Mouse (Mus musculus): Measurements from ENCODE around the gene Gm45808. TPM values are rescaled to one million over a fixed set of nuclear protein-coding genes. Genes with fewer than 3 reads are reported as not detected.
"Not testable (repeated sequence)": the region's sequence is repeated elsewhere in the genome, so short reads cannot be mapped to it uniquely, and the experiment has no call there.

The Gm45808 gene
- polyA plus RNA-seq, 1 experiment from 2014 or later: not detected

GRCm38 (mm10) chr7:45523678-45524170, 37.1 kb upstream of the Gm45808 start:
- 0 out of 2 replicates have a peak overlapping the region, but pooled peaks have one; percentile 5 for H3K4me2 ChIP-seq (replicated peaks; ENCODE audit: low read depth, low read length)
- 79% methylated on average over 13 of the region's 13 CpGs for WGBS
- no peaks in the 10 kb centered on the region for H3K9me3 ChIP-seq (ENCODE audit: control insufficient read depth, low read length)
- no peak overlapping the region for H3K27ac ChIP-seq (ENCODE audit: low read depth, low read length)
- H3K9ac ChIP-seq (ENCODE audit: low read depth, low read length): peak overlapping the region; percentile 32; the same call in 1 of the 2 replicates
- no peak for ATAC-seq (ENCODE audit: low FRiP score, low TSS enrichment)
- H3K36me3 ChIP-seq (ENCODE audit: control insufficient read depth, insufficient read depth, low read length): peaks cover 7% of the 10 kb centered on the region; the same call in 1 of the 2 replicates
- H3K4me3 ChIP-seq (ENCODE audit: low read length): no peak overlapping the region; the same call in 1 of the 2 replicates
- H3K4me1 ChIP-seq (ENCODE audit: control insufficient read depth, insufficient read depth, low read length): peaks cover 21% of the 10 kb centered on the region
- H3K27me3 ChIP-seq (ENCODE audit: control insufficient read depth, insufficient read depth, low read length): no peaks in the 10 kb centered on the region

GRCm38 (mm10) chr7:45522957-45523676, 36.5 kb upstream of the Gm45808 start:
- Histone ChIP-seq H3K4me2 (replicated peaks; ENCODE audit: low read depth, low read length) (0 out of 2 replicates have a peak overlapping the region, but pooled peaks have one; percentile 5), H3K27ac (ENCODE audit: low read depth, low read length) (no peak overlapping the region)
- 60% methylated on average over 18 of the region's 18 CpGs for WGBS

GRCm38 (mm10) chr7:45522194-45522752, 35.7 kb upstream of the Gm45808 start:
- no peaks in the 10 kb centered on the region for H3K9me3 ChIP-seq (ENCODE audit: control insufficient read depth, low read length)
- WGBS: 61% methylated on average over 16 of the region's 16 CpGs
- H3K27ac ChIP-seq (ENCODE audit: low read depth, low read length): no peak overlapping the region
- H3K4me1 ChIP-seq (ENCODE audit: control insufficient read depth, insufficient read depth, low read length): peaks cover 21% of the 10 kb centered on the region
- H3K36me3 ChIP-seq (ENCODE audit: control insufficient read depth, insufficient read depth, low read length): peaks cover 7% of the 10 kb centered on the region; the same call in 1 of the 2 replicates
- ATAC-seq (ENCODE audit: low FRiP score, low TSS enrichment): no peak; the same call in 1 of the 2 replicates
- peak overlapping the region; percentile 45 for H3K4me2 ChIP-seq (replicated peaks; ENCODE audit: low read depth, low read length)
- H3K27me3 ChIP-seq (ENCODE audit: control insufficient read depth, insufficient read depth, low read length): no peaks in the 10 kb centered on the region
- peak overlapping the region; percentile 55; the same call in 1 of the 2 replicates for H3K9ac ChIP-seq (ENCODE audit: low read depth, low read length)
- peak overlapping the region; percentile 53 for H3K4me3 ChIP-seq (ENCODE audit: low read length)

More at GRCm38 (mm10) chr7:45522957-45523676, 36.5 kb upstream of the Gm45808 start:
- H3K27me3 ChIP-seq (ENCODE audit: control insufficient read depth, insufficient read depth, low read length): no peaks in the 10 kb centered on the region
- peaks cover 7% of the 10 kb centered on the region; the same call in 1 of the 2 replicates for H3K36me3 ChIP-seq (ENCODE audit: control insufficient read depth, insufficient read depth, low read length)
- no peak overlapping the region; the same call in 1 of the 2 replicates for H3K4me3 ChIP-seq (ENCODE audit: low read length)
- ATAC-seq (ENCODE audit: low FRiP score, low TSS enrichment): no peak
- peaks cover 21% of the 10 kb centered on the region for H3K4me1 ChIP-seq (ENCODE audit: control insufficient read depth, insufficient read depth, low read length)
- no peaks in the 10 kb centered on the region for H3K9me3 ChIP-seq (ENCODE audit: control insufficient read depth, low read length)
- H3K9ac ChIP-seq (ENCODE audit: low read depth, low read length): 0 out of 2 replicates have a peak overlapping the region, but pooled peaks have one; percentile 32

- H3K4me1 ChIP-seq (ENCODE audit: control insufficient read depth, insufficient read depth, low read length): peaks cover 21% of the 10 kb centered on the region
- 2% methylated on average over 28 of the region's 28 CpGs for WGBS
These were observed 35.1 kb upstream of the Gm45808 start for GRCm38 (mm10) chr7:45521728-45522184.

GRCm38 (mm10) chr7:45520605-45521004, 34.0 kb upstream of the Gm45808 start:
- no peak overlapping the region for H3K4me3 ChIP-seq (ENCODE audit: low read length)
- no peak for ATAC-seq (ENCODE audit: low FRiP score, low TSS enrichment)
- peaks cover 7% of the 10 kb centered on the region; the same call in 1 of the 2 replicates for H3K36me3 ChIP-seq (ENCODE audit: control insufficient read depth, insufficient read depth, low read length)
- H3K27ac ChIP-seq (ENCODE audit: low read depth, low read length): no peak overlapping the region
- H3K9me3 ChIP-seq (ENCODE audit: control insufficient read depth, low read length): no peaks in the 10 kb centered on the region
- no peak overlapping the region for H3K9ac ChIP-seq (ENCODE audit: low read depth, low read length)
- H3K4me2 ChIP-seq (replicated peaks; ENCODE audit: low read depth, low read length): no peak overlapping the region
- peaks cover 21% of the 10 kb centered on the region for H3K4me1 ChIP-seq (ENCODE audit: control insufficient read depth, insufficient read depth, low read length)
- H3K27me3 ChIP-seq (ENCODE audit: control insufficient read depth, insufficient read depth, low read length): no peaks in the 10 kb centered on the region
- 92% methylated on average over 7 of the region's 7 CpGs for WGBS

More at GRCm38 (mm10) chr7:45521728-45522184, 35.1 kb upstream of the Gm45808 start:
- peak overlapping the region; percentile 53 for H3K4me3 ChIP-seq (ENCODE audit: low read length)
- H3K9ac ChIP-seq (ENCODE audit: low read depth, low read length): peak overlapping the region; percentile 55
- peaks cover 7% of the 10 kb centered on the region; the same call in 1 of the 2 replicates for H3K36me3 ChIP-seq (ENCODE audit: control insufficient read depth, insufficient read depth, low read length)
- H3K9me3 ChIP-seq (ENCODE audit: control insufficient read depth, low read length): no peaks in the 10 kb centered on the region
- peak overlapping the region; percentile 78; the same call in 1 of the 2 replicates for H3K27ac ChIP-seq (ENCODE audit: low read depth, low read length)
- no peaks in the 10 kb centered on the region for H3K27me3 ChIP-seq (ENCODE audit: control insufficient read depth, insufficient read depth, low read length)
- ATAC-seq (ENCODE audit: low FRiP score, low TSS enrichment): peak; percentile 61
- peak overlapping the region; percentile 45 for H3K4me2 ChIP-seq (replicated peaks; ENCODE audit: low read depth, low read length)

- Histone ChIP-seq H3K9me3 (ENCODE audit: control insufficient read depth, low read length) (no peaks in the 10 kb centered on the region), H3K4me1 (ENCODE audit: control insufficient read depth, insufficient read depth, low read length) (peaks cover 17% of the 10 kb centered on the region), H3K4me2 (replicated peaks; ENCODE audit: low read depth, low read length) (no peak overlapping the region), H3K4me3 (ENCODE audit: low read length) (no peak overlapping the region), H3K9ac (ENCODE audit: low read depth, low read length) (no peak overlapping the region), H3K27ac (ENCODE audit: low read depth, low read length) (no peak overlapping the region), H3K27me3 (ENCODE audit: control insufficient read depth, insufficient read depth, low read length) (no peaks in the 10 kb centered on the region), H3K36me3 (ENCODE audit: control insufficient read depth, insufficient read depth, low read length) (peaks cover 6% of the 10 kb centered on the region; the same call in 1 of the 2 replicates)
- 67% methylated on average over 8 of the region's 8 CpGs for WGBS
- no peak for ATAC-seq (ENCODE audit: low FRiP score, low TSS enrichment)
These were observed 32.9 kb upstream of the Gm45808 start for GRCm38 (mm10) chr7:45519345-45520120.

- H3K4me1 ChIP-seq (ENCODE audit: control insufficient read depth, insufficient read depth, low read length): peaks cover 13% of the 10 kb centered on the region
- no peak for ATAC-seq (ENCODE audit: low FRiP score, low TSS enrichment)
- WGBS: 91% methylated on average over 16 of the region's 16 CpGs
These were observed 32.0 kb upstream of the Gm45808 start for GRCm38 (mm10) chr7:45518618-45519017.

GRCm38 (mm10) chr7:45516846-45517245, 30.2 kb upstream of the Gm45808 start:
- not testable (repeated sequence) for H3K36me3 ChIP-seq (ENCODE audit: control insufficient read depth, insufficient read depth, low read length); H3K4me3 ChIP-seq (ENCODE audit: low read length); H3K4me1 ChIP-seq (ENCODE audit: control insufficient read depth, insufficient read depth, low read length); H3K9ac ChIP-seq (ENCODE audit: low read depth, low read length); H3K27ac ChIP-seq (ENCODE audit: low read depth, low read length); H3K4me2 ChIP-seq (replicated peaks; ENCODE audit: low read depth, low read length); ATAC-seq (ENCODE audit: low FRiP score, low TSS enrichment); H3K27me3 ChIP-seq (ENCODE audit: control insufficient read depth, insufficient read depth, low read length); H3K9me3 ChIP-seq (ENCODE audit: control insufficient read depth, low read length)
- WGBS: 77% methylated on average over 5 of the region's 5 CpGs

More at GRCm38 (mm10) chr7:45518618-45519017, 32.0 kb upstream of the Gm45808 start:
- H3K9ac ChIP-seq (ENCODE audit: low read depth, low read length): no peak overlapping the region
- H3K36me3 ChIP-seq (ENCODE audit: control insufficient read depth, insufficient read depth, low read length): peaks cover 2% of the 10 kb centered on the region; the same call in 1 of the 2 replicates
- H3K4me3 ChIP-seq (ENCODE audit: low read length): no peak overlapping the region
- H3K9me3 ChIP-seq (ENCODE audit: control insufficient read depth, low read length): no peaks in the 10 kb centered on the region
- H3K27ac ChIP-seq (ENCODE audit: low read depth, low read length): no peak overlapping the region
- H3K4me2 ChIP-seq (replicated peaks; ENCODE audit: low read depth, low read length): no peak overlapping the region
- H3K27me3 ChIP-seq (ENCODE audit: control insufficient read depth, insufficient read depth, low read length): no peaks in the 10 kb centered on the region

Data from kidney, embryonic 14.5 days (tissue).